Mouse (Mus musculus): ENCODE measurements around the gene Marf1. TPM values are rescaled to one million over a fixed set of nuclear protein-coding genes. Genes with fewer than 3 reads are reported as not detected.

The Marf1 gene
- total and polyA plus RNA-seq, 3 experiments: 19.9 to 28.1 (median 26.7) TPM

DNA sequence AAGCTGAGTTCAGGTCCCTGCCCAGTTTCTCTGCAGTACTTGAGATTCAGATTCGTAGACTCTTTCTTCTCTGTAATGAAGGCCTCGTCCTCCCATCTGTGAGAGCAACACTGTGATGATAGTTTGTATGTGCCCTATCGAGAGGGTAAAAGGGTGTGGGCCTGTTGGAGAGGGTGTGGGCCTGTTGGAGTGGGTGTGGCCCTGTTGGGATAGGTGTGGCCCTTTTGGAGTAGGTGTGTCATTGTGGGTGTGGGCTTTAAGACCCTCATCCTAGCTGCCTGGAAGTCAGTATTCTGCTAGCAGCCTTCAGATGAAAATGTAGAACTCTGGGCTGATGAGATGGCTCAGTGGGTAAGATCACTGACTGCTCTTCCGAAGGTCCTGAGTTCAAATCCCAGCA lies 3.3 kb upstream of the Marf1 start:
- no peaks in the 10 kb centered on the region for H3K27me3 ChIP-seq (replicated peaks)
- dilution Hi-C loops (cut with MboI; ENCODE audit: extremely low pct_ligation_motif_present, extremely low pct_unique_long_range_greater_than_20kb, low sequenced_read_pairs): no loop called here
- H3K4me3 ChIP-seq (replicated peaks in 1 of 3; ENCODE audit: low read depth in 2 of 3, low read length in 2 of 3, poor library complexity in 1 of 3): no peak overlapping the region
- peaks cover 44% of the 10 kb centered on the region for H3K79me2 ChIP-seq (replicated peaks; ENCODE audit: control insufficient read depth, extremely low read depth, insufficient read depth, poor library complexity, severe bottlenecking)
- no peak overlapping the region for H3K9ac ChIP-seq (ENCODE audit: insufficient read depth, low read depth)
- DNase-seq (ENCODE audit: extremely low read depth): no peak
- no peaks in the 10 kb centered on the region for H3K9me3 ChIP-seq (replicated peaks; ENCODE audit: low read length)
- TF ChIP-seq TCF12 (IDR thresholded peaks at IDR 0.05; ENCODE audit: low read depth, low read length): no peak
- peaks cover 0 to 33% of the 10 kb centered on the region in 2 experiments; a peak in 3 of 4 replicates for H3K4me1 ChIP-seq (ENCODE audit: control insufficient read depth in 1 of 2, insufficient read depth in 2 of 2)
- peaks cover 31 to 57% of the 10 kb centered on the region in 2 experiments for H3K36me3 ChIP-seq (replicated peaks in 1 of 2; ENCODE audit: control insufficient read depth in 1 of 2, insufficient read depth in 1 of 2, low read length in 1 of 2)
- H3K27ac ChIP-seq (ENCODE audit: insufficient read depth, low read depth): no peak overlapping the region
- in situ Hi-C loops (cut with MboI; ENCODE audit: low pct_ligation_motif_present, low pct_unique_long_range_greater_than_20kb, low sequenced_read_pairs): no loop called here
- H3K4me2 ChIP-seq (ENCODE audit: insufficient read depth, low read depth, poor library complexity, severe bottlenecking): no peak overlapping the region

DNA sequence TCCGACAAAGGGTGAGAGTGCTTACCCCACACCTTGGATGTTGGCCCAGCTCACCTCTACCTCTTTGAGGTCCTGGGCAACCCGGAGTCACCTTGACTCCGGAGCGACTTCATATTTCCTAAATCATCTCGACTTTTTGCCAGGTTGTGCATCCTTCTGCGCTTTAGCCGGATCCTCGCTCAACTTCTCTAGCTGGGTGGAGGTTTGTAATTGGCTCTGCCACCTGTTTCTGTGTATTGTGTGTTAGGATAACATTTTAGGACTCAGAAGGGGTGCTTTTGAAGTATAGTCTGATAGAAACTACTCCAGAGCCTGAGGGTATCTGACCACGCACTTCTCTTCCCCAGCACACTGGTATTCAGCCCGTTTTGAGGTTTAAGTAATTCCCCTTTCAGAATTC lies 580 bp upstream of the Marf1 start:
- peaks cover 0 to 42% of the 10 kb centered on the region in 2 experiments; a peak in 3 of 4 replicates for H3K4me1 ChIP-seq (ENCODE audit: control insufficient read depth in 1 of 2, insufficient read depth in 2 of 2)
- H3K27ac ChIP-seq (ENCODE audit: insufficient read depth, low read depth): no peak overlapping the region
- peak overlapping the region; percentile 66 to 93 (median 80) for H3K4me3 ChIP-seq (replicated peaks in 1 of 3; ENCODE audit: low read depth in 2 of 3, low read length in 2 of 3, poor library complexity in 1 of 3)
- in situ Hi-C loops (cut with MboI; ENCODE audit: low pct_ligation_motif_present, low pct_unique_long_range_greater_than_20kb, low sequenced_read_pairs): no loop called here
- H3K9me3 ChIP-seq (replicated peaks; ENCODE audit: low read length): no peaks in the 10 kb centered on the region
- dilution Hi-C loops (cut with MboI; ENCODE audit: extremely low pct_ligation_motif_present, extremely low pct_unique_long_range_greater_than_20kb, low sequenced_read_pairs): no loop called here
- peak overlapping the region; percentile 65 for H3K9ac ChIP-seq (ENCODE audit: insufficient read depth, low read depth)
- H3K36me3 ChIP-seq (replicated peaks in 1 of 2; ENCODE audit: control insufficient read depth in 1 of 2, insufficient read depth in 1 of 2, low read length in 1 of 2): peaks cover 7 to 30% of the 10 kb centered on the region in 2 experiments
- H3K79me2 ChIP-seq (replicated peaks; ENCODE audit: control insufficient read depth, extremely low read depth, insufficient read depth, poor library complexity, severe bottlenecking): peaks cover 46% of the 10 kb centered on the region
- H3K4me2 ChIP-seq (ENCODE audit: insufficient read depth, low read depth, poor library complexity, severe bottlenecking): peak overlapping the region; percentile 93
- no peaks in the 10 kb centered on the region for H3K27me3 ChIP-seq (replicated peaks)
- peak; percentile 37; the same call in 1 of the 2 replicates for TF ChIP-seq CHD1 (IDR thresholded peaks at IDR 0.05; ENCODE audit: low read depth, low read length)
- TF ChIP-seq MAFK (IDR thresholded peaks at IDR 0.05; ENCODE audit: insufficient replicate concordance, low read length): no peak
- peak; percentile 27 for DNase-seq (ENCODE audit: extremely low read depth)

DNA sequence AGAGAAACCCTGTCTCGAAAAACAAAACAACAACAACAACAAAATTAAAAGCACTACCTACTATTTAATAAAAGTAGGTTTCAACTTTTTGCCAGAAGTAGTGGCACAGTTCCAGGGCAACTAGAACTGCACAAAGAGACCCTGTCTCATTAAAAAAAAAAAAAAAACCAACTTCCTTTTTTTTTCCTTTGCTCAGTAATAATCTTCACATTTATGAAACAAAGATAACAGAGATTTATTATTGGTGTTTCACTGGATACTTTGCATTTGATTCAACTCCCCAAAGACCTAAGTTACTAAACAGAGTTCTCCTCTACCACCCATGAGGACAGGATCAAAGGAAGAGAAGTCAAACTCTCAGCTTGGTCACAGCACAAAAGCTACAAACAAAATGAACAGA lies 2.2 kb downstream of the Marf1 start:
- dilution Hi-C loops (cut with MboI; ENCODE audit: extremely low pct_ligation_motif_present, extremely low pct_unique_long_range_greater_than_20kb, low sequenced_read_pairs): no loop called here
- Histone ChIP-seq H3K4me3 (replicated peaks in 1 of 3; ENCODE audit: low read depth in 2 of 3, low read length in 2 of 3, poor library complexity in 1 of 3) (no peak overlapping the region), H3K9ac (ENCODE audit: insufficient read depth, low read depth) (no peak overlapping the region), H3K27ac (ENCODE audit: insufficient read depth, low read depth) (no peak overlapping the region), H3K79me2 (replicated peaks; ENCODE audit: control insufficient read depth, extremely low read depth, insufficient read depth, poor library complexity, severe bottlenecking) (peaks cover 52% of the 10 kb centered on the region), H3K9me3 (replicated peaks; ENCODE audit: low read length) (no peaks in the 10 kb centered on the region), H3K4me2 (ENCODE audit: insufficient read depth, low read depth, poor library complexity, severe bottlenecking) (no peak overlapping the region), H3K36me3 (replicated peaks in 1 of 2; ENCODE audit: control insufficient read depth in 1 of 2, insufficient read depth in 1 of 2, low read length in 1 of 2) (peaks cover 4 to 18% of the 10 kb centered on the region in 2 experiments), H3K27me3 (replicated peaks) (no peaks in the 10 kb centered on the region), H3K4me1 (ENCODE audit: control insufficient read depth in 1 of 2, insufficient read depth in 2 of 2) (peaks cover 9 to 55% of the 10 kb centered on the region in 2 experiments)
- peak; percentile 56 for TF ChIP-seq ZNF384 (IDR thresholded peaks at IDR 0.05; ENCODE audit: low read depth, low read length)
- no peak for TF ChIP-seq GABPA (IDR thresholded peaks at IDR 0.05; ENCODE audit: insufficient replicate concordance, low read depth, low read length)
- DNase-seq (ENCODE audit: extremely low read depth): no peak
- in situ Hi-C loops (cut with MboI; ENCODE audit: low pct_ligation_motif_present, low pct_unique_long_range_greater_than_20kb, low sequenced_read_pairs): no loop called here

DNA sequence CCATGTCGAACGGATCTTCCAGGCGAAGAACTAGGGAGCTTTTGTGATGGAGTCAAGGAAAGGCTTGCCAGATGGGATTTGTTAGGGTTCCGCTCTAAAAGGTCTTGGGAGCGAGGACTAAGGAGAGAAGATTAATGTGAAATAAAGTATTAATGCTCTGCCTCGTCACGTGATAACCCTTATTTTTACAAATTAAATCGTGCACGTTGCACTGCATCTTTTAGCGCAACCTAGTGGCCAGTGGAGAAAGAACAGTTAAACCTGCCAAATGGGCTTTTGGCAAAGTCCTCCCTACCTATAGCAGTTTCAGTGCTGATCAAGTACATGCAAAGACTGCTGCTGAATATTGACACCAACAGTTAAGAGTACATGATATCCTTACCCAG lies 3.4 kb downstream of the Marf1 start:
- H3K4me3 ChIP-seq (replicated peaks in 1 of 3; ENCODE audit: low read depth in 2 of 3, low read length in 2 of 3, poor library complexity in 1 of 3): peak overlapping the region; percentile 71 to 73 (median 73)
- H3K9ac ChIP-seq (ENCODE audit: insufficient read depth, low read depth): peak overlapping the region; percentile 100
- H3K27me3 ChIP-seq (replicated peaks): no peaks in the 10 kb centered on the region
- no peaks in the 10 kb centered on the region for H3K9me3 ChIP-seq (replicated peaks; ENCODE audit: low read length)
- peaks cover 10 to 52% of the 10 kb centered on the region in 2 experiments for H3K4me1 ChIP-seq (ENCODE audit: control insufficient read depth in 1 of 2, insufficient read depth in 2 of 2)
- peak overlapping the region; percentile 70 for H3K27ac ChIP-seq (ENCODE audit: insufficient read depth, low read depth)
- peak; percentile 88 for DNase-seq (ENCODE audit: extremely low read depth)
- in situ Hi-C loops (cut with MboI; ENCODE audit: low pct_ligation_motif_present, low pct_unique_long_range_greater_than_20kb, low sequenced_read_pairs) (no loop called here), dilution Hi-C loops (cut with MboI; ENCODE audit: extremely low pct_ligation_motif_present, extremely low pct_unique_long_range_greater_than_20kb, low sequenced_read_pairs) (no loop called here)
- peak; percentile 88 to 98 for TF ChIP-seq CTCF (conservative IDR thresholded peaks at IDR 0.05 in 1 of 2, IDR thresholded peaks at IDR 0.05 in 1 of 2; ENCODE audit: low read depth in 2 of 2, low read length in 2 of 2)
- peak; percentile 89 for TF ChIP-seq USF1 (IDR thresholded peaks at IDR 0.05; ENCODE audit: low read depth, low read length)
- TF ChIP-seq RAD21 (IDR thresholded peaks at IDR 0.05; ENCODE audit: low read depth, low read length): peak; percentile 54
- TF ChIP-seq PAX5 (IDR thresholded peaks at IDR 0.05; ENCODE audit: low read length): no peak
- TF ChIP-seq SMC3 (IDR thresholded peaks at IDR 0.05; ENCODE audit: low read depth, low read length): 0 out of 2 replicates have a peak, but pooled peaks have one; percentile 14
- TF ChIP-seq POLR2A (IDR thresholded peaks at IDR 0.05; ENCODE audit: low read depth, low read length): no peak
- TF ChIP-seq MAX (IDR thresholded peaks at IDR 0.05; ENCODE audit: low read length): peak; percentile 94
- TF ChIP-seq TBP (conservative IDR thresholded peaks at IDR 0.05; ENCODE audit: low read depth, low read length): no peak
- TF ChIP-seq CHD1 (IDR thresholded peaks at IDR 0.05; ENCODE audit: low read depth, low read length): peak; percentile 85; the same call in 1 of the 2 replicates
- peak; percentile 95 for TF ChIP-seq USF2 (conservative IDR thresholded peaks at IDR 0.05; ENCODE audit: low read depth, low read length)
- peak; percentile 73 for TF ChIP-seq MXI1 (IDR thresholded peaks at IDR 0.05; ENCODE audit: low read depth, low read length)
- TF ChIP-seq MYC (IDR thresholded peaks at IDR 0.05; ENCODE audit: low read depth, low read length): peak; percentile 98
- peak; percentile 98 for TF ChIP-seq BHLHE40 (IDR thresholded peaks at IDR 0.05; ENCODE audit: low read depth, low read length)
- H3K79me2 ChIP-seq (replicated peaks; ENCODE audit: control insufficient read depth, extremely low read depth, insufficient read depth, poor library complexity, severe bottlenecking): peaks cover 50% of the 10 kb centered on the region
- peaks cover 6 to 19% of the 10 kb centered on the region in 2 experiments for H3K36me3 ChIP-seq (replicated peaks in 1 of 2; ENCODE audit: control insufficient read depth in 1 of 2, insufficient read depth in 1 of 2, low read length in 1 of 2)
- H3K4me2 ChIP-seq (ENCODE audit: insufficient read depth, low read depth, poor library complexity, severe bottlenecking): peak overlapping the region; percentile 72
